Mouse (Mus musculus) embryo, embryonic 10.5 days (tissue): ENCODE measurements at regions not wholly inside any gene's neighbourhood (a gene's known extent, or its start where the extent isn't known, plus 50 kb on each side); places are given as distances from the start of the nearest gene placed in this dataset.

Experiments used
- DNase-seq: peaks from one replicate; pipeline ENCODE4 v3.0.0-alpha.2; 2015; ENCODE audit warnings: low spot score

DNA sequence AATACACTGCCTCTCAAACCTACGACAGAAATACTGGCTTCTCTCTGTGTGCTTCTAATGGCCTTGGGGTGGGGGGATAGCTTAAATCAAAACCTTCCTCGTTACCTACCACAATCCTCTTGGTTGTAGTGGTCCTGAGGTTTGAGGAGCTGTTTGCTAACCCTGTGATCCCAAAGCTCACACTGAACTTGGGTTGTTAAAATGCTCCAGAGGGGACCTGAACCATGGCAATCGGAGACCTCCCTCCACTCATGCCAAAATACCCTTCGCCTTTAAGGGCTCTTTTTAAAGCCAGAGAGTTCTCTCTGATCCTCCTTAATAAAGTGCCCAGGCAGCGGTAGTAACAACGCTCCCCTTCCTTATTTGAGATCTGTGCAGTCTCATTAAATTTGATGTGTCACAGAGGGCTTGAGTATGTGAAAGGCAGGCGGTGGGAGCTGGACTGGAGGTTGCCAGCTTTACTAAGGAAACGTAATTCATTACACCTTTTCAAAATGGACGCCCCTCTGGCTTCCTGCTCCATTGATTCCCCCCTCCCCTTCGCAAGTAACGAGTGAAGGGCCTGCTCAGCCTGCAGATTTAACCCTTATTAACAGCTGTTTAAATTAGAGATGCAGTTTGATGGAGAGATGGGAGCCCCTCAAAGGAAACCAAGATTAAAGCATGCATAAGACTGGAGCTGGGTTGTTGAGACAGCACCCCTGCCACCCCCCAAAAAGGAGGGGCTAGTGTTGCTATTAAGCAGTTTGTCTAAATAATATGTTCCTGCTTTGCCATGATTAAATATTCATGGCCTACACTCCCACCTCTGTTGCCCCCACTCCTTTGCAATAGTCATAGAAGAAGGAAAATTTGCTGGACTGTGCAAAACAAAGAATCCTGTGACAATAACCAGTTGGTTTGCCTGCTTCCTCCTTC lies 289.4 kb downstream of the Sorl1 start:
- peak; percentile 25 for DNase-seq

DNA sequence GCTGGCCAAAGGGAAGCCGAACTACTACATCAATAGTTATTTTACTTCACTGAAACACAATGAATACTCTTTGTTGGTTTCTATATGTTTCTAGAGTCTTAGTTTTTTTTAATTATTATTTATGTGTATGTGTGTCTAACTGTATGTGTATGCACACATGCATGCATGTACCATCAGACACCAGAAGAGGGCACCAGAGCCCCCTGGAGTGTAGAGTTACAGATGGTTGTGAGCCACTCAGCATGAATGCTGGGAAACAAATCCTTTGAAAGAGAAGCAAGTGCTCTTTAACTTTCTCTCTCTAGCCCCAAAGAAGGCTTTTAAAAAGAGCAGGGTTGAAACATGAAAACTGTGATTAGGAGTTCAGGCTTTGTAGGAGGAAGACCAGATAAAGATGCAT lies 290.7 kb downstream of the Sorl1 start:
- no peak for DNase-seq

DNA sequence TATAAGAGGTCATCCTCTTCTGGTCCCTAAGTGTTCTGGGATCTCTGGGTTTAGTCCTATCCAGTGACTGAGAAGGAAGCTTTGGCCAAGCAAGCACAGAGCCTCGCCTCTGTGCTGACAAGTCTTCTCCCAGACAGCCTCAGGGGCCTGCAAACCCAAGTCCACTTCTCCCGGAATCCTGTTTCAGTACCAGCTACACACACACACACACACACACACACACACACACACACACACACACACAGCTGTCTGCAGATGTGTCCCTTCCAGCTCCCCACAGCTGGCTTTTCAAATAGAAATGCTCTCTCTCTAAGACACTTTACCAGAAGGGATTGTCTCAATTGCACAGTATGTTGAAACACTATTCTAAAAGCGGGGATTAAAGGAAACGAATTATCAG lies 296.7 kb downstream of the Sorl1 start:
- DNase-seq, result no peak

DNA sequence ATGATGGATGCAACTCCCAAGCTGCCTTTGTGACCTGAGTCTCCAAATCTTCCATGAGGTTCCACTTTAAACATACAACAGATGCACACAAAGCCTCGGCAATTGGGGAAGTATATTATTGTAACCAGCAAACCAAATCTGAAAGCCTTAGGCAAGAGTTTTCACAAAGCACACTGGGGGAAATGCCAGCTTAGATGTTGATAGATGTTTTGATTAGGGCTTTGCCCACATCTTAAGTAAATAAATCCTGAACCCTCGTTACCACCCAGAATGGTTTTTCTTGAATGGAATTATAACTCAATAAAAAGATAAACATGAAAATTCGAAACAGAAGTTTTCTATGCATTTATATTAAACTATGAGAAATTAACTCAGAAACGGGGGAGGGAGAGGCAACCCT lies 302.7 kb downstream of the Sorl1 start:
- DNase-seq, result no peak

DNA sequence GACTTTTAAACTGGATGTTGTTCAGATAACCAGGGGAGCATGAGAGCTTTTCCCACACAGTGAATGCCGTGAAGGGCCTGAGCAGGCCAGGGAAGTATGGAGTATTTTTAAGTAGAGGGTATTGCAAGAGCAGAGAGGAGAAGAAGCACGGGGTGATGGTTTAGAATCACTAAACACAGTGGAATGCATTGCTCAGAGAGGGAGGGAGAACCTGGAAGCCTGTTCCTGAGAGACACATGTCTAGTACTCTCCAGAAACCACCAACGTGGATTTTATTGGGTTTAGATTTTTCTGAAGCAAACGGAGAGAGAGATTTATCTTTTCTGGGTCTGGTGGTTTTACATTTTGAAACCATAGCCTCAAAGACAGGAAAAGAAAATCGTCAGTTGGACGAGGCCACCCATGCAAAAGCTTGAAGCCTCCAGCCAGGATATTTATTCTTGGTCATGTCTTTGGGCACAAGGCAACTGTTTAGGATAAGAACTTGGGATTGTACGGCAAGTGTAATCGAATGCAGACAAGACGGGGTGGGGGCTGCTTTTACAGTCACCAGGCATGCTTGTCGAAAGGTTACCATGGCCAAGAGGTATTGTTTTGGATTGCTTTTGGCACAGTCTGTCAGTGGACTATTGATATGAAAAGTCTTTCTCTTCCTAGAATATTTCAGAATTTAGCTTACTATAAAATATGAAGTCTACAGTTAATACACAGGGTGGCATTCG lies 306.2 kb downstream of the Sorl1 start:
- no peak for DNase-seq

DNA sequence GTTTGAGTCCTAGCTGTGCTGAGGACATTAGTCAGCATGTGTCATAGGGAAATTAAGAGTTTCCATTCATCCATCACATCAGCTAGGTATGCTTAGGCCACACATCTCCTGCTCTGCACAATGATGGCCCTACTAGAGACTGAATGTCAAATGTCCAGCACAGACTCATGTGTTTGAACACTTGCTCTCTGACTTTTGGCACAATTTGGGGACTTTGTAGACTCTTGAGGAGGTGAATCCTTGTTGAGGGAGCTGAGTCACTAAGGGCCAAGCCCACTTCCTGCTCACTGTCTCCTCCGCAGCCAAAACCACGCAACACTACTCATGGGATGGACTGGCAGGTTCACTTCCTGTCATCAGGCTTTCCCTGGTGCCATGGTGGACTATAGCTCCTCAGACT lies 308.2 kb downstream of the Sorl1 start:
- no peak for DNase-seq

DNA sequence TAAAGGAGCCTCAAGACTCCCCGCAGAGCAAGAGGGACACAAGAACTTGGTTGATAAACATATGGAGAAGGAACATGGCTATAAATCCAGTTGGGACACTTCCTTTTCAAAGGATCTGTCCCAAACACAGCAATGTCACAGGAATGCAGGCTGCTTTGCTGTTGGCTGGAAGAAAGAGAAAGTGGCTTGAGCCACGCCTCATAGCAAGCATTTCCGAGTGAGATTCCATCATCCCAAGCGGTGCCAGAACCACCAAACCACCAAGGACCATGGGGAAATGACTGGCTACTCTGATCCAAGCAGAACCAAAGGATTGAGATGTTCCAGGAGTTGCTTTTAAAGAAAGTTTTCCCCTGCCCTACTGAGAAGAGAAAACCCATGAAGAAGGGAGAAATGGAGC lies 314.8 kb downstream of the Sorl1 start:
- DNase-seq, result no peak

DNA sequence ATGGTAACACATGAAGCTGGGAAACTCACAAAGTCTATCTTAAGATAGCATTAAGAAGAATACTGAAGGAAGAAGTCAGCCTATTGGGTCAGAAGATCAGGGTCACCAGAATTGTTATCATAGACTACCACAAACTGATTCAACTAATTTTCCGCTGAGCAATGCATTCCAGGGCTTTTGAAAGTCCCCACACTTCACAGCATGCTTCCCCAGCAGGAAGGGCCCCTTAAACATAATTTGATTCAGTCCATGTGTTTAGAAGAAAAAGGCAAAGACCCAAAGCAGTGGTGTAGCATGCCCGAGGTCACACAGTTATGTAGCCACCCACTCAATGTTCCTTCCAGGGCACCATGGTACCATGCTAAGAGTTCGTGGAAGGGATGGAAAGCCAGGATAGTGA lies 315.3 kb downstream of the Sorl1 start:
- peak; percentile 35 for DNase-seq

DNA sequence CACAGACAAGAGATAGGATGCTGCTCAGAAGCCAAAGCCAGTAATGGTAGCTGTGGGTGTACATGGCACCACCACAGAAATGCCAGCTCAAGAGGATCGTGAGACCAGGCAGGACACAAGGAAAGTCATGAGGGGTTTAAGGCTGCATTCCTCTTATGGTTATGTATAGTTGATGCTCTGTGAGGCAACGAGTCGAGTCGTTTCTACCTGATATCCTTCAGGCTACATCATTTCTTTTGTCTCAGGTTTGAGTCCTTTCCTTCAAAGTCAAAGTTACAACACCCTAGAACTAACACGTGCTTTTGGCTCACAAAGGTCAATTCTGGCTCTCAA lies 317.8 kb downstream of the Sorl1 start:
- no peak for DNase-seq

DNA sequence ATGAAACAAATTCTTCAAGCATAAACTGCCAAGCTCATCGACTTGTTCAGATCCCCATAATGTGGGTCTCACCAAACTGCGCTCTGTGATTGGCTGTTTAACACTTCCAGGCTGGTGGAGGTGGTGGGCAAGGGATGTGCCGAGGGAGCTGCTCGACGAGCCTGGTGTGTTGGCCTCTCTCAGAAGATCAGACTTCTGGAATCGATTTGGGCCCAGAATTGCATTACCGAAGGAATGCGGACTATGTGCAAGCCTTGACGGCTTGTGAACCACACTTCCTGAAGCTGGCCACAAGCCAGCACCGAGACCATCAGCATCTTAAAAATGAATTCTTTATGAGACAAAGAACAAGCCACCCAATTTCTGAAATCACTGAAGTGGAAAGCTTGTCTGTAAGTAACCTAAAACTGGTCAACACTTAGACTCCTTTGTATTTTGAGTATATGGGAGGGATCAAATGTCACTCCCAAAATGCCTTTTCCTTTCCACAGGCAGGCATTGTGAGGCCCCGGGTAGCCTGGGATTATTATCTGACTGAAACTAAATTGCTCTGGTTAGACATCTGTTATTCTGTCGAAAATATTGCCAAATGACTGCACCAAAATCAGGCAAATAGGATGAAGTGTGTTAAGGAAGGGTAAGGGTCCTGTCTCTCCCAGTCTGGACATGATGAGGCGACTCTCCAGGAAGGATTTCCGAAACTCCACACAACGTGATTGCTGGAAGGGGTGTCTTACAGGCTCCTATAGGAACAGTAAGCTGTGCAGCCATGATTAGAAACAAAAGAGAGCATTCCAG lies 318.4 kb downstream of the Sorl1 start:
- peak; percentile 84 for DNase-seq

DNA sequence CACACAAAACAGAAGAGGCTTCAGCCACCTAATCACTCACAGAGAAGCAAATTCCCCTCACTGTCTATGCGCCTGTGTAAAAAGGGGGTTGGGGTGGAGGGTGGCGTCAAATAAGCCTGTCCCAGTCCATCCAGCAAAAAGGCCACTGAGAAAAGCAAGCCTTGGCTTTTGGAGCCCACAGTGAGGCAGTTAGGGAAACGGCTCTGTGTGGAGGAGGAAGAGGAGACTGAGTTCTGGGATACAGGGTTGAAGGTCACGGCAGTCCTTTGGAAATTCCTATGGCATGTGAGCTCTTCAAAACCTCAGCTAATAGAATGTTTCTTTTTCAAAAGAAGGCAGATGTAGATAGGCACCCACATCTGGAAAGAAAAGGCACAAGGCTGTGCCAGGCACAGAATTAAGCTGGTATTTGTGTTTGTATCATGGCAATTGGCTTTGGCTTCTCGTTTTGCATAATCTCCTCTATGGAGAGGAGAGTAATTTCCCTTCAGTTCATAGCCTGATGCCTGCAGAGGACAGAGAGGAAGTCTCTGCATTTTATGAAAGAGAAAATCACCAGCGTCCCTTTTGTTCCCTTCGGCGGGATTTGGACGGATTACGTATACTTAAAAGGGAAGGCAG lies 319.3 kb downstream of the Sorl1 start:
- DNase-seq, result peak; percentile 67

DNA sequence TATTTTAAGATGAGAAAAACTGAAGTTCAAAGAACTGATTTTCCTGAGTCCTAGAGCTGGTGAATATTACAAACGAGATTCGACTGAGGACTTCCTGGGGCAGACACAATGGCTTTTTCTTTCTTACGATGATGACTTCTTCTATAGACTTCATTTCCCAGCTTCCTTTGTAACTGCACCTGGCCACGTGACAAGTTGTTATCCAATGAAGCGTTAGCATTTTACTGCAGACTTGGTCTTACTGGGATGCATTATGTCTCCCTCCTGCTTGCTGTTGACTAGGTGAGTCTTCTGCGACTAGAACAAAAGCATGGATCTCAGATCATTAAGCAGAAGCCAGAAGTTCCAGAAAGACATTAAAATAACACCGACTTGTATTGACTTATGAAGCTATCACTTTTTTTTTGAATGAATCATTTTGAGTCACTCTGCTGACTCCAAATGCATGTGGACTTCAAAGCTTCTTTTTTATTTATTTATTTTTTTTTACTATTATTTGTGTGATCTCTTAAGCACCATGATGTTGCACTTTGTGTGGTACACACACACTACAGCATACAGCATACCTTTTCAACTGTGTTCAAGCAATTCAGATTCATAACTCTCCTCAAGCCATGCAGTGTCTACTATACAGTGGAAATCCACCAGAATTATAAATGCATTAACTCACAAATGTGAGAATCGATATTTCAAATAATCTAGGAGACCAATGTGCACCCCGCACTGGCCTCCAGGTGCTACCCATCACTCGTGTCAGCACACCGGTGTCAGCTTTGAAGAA lies 320.2 kb downstream of the Sorl1 start:
- DNase-seq, result peak; percentile 35

DNA sequence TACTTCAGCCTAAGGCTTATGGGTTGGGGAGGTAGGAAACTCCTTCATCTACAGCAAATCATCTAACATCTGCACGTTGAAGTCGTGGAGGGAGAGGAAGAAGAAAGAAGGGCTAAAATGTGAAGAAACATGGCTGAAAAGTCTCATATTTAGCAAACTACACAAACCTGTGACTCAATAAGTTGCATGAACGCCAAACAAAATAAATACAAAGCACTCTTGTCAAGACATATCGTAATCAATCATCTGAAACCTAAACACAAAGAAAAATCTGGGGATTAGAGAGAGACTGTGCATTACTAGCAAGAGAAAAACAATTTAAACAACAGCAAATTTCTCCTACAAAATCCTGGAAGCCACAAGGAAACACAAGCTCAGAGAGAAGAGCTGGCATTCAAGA lies 322.7 kb downstream of the Sorl1 start:
- no peak for DNase-seq

DNA sequence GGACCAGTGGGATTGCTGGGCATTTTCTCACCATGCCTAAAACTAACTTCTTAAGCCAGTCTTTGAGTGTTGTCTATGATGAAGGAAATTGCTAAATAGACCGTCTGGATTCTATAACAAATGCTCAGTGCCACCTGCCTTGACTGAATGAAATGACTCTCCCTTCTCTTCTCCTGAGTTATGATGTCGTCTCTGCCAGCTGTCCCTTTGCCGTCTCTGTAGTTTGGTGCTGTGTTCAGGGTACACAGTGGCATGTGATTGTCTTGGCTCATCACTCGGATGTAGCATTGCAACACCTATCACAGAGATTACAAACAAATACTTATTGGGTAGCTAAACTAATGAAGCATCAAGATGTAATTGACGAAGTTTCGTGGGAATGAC lies 331.3 kb downstream of the Sorl1 start:
- DNase-seq, result no peak

DNA sequence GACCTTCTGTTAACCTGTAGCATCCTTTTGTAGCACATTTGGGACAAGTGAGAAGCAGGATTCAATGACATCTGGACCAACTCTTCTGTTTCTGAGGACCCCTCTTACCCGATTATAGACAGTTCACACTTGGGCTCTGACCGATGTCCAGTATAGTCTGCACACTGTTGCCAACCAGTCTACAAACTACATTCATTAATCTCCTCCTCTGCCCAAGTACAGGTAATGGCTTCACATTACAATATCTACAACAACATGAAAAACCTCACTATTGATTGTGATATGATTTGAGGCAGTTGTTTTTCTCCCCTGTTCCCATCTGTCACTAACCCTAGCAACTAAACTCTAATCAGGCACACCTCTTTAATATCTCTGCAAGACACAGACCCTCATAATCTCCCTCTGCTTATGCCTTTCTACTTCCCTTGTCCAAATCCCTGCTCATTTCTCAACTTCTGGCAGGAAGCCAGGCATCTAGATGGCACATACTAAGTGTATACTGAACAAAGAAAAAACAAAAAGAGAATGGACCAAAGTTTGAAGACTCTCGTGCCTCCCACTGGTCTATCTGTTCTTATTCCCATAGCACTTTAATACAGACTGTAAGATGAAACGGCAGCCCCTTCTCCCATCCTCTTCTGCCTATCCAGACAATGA lies 331.8 kb downstream of the Sorl1 start:
- DNase-seq, result no peak

DNA sequence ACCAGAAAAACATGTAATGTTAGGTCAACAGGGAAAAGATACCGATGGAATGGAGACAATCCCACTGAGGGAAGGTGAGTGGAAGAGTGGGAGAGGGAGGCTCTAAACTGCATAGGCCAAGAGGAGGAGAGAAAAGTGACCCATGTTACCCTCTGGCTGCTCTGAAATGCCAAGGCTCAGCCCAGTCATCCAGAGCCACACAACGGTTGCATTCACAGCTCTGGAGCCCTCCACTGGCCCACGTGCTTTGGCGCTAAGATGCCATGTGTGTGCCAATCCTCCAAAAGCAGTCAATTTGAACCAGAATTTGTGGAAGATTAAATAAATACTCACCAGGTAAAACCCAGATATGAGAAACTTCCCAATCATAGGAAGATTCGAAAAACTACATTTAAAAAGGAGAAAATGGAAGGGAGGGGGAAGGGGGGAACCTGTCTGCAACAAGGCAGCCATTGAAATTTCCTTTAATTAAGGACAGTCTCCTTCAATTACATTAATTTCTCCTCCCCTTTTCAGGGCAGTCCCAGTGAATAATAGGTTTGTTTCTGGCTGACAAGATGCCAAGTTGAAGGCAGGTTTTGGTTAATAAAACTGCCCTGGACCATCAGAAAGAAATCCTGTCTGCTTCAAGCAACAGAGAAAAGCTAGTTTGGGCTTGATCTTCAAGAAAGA lies 332.5 kb downstream of the Sorl1 start:
- no peak for DNase-seq

DNA sequence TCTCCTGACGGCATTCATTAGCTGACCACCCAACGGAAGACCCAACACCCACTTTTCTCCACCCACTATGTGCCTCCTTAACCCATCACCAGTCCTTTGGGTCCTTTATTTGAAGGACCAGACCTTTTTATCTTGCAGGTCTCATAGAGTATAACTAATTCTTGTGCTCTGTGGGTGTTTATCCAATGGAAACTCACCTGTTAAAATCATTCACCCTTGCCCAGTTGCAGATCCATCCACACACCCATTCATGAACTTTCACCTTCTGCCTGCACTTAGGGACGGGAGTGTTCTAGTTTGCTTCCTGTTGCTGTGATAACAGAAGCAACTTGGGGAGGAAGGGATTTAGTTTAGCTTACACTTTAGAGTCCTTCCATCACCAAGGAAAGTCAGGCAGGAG lies 339.0 kb downstream of the Sorl1 start:
- DNase-seq, result no peak

DNA sequence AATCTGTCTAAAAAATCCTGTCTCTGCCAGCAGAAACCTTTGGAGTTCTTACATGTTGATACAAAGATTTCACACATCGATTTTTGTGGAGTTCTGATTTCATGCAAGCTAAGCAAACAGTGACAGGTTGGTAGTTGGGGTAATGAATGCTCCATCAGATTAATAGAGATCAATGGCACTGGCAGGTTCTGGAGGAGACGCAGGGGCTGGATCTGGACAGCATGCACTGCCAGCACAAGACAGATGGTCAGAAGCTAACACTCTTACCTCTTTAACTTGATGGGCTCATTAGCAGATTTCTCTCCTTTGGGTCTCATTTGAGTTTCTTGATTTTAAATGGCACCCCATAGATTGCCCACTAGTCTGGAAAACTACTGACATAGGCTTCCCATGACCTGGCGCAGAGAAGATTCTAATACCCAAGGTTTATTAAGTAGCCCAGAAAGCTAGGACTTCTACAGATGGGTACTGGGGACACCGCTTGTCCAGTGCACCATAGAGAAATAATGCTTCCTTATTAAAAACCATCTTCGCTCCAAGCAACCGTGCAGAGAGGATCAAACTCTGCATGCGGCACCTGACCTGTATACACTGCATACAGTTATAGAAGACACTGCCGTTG lies 351.7 kb downstream of the Sorl1 start:
- DNase-seq, result no peak

DNA sequence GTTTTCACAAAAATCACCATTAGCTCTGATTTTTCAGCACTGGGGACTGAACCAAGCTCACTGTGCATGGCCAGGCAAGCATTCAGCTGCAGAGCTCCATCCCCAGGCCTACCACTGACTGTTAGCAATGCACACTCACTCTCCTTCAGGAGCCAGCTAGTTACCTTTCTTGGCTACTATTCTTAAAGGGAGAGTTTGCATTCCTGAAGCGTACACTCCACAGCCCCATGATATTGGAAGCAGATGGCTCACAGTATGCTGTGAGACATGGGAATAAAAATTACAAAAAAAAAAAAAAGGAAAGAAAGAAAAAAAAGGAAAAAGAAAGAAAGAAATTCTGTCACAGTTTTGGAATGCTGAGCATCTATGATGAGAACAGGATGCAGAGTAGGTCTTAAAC lies 352.8 kb downstream of the Sorl1 start:
- no peak for DNase-seq

DNA sequence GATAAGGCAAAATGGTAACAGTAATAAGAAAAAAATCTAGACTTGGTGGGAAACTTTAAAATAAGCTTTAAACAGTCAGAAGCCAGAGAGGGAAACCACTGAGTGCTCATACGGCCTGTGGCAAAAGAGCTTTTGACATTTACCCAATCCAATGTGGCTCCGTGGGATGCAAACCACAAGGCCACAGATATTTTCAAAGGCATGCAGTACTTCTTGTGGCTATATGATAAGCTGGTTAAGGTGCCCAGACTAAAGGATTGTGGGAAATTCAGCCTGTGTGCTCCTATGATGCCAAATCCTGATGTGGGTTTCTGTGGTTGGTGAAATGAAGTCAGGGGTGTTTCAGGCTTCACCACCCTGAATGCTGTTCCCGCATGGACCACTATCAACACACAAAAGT lies 355.8 kb downstream of the Sorl1 start:
- no peak for DNase-seq
